Mouse (Mus musculus): Measurements from ENCODE around the gene Rbms1.

DNA sequence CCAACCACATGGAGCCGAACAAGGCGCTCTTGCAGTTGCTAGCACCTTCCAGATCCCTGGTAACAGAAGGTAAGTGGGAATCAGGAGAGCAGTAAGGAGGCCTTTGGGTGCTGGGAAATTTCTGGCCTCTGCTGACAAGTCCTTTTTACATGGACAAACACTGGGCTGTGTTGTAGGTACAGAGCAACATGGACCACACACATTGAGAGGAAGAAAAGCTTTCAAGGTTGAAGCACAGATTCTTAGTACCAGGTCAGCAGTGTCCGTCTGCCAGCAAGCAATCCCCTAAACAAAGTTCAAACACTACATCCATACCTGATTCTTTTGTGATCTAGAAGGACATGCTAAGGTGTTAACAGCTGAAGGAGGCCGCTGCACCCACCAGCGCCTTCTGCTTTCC lies 1.7 kb downstream of the Rbms1 start:
- TF ChIP-seq CTCF (IDR thresholded peaks at IDR 0.05; ENCODE audit: extremely low read depth, insufficient read depth, insufficient read length, insufficient replicate concordance): no peak
- no peak for TF ChIP-seq POLR2A (IDR thresholded peaks at IDR 0.05; ENCODE audit: low read depth, low read length)
